Mouse (Mus musculus) kidney, embryonic 15.5 days (tissue): ENCODE results near the gene Mrgprb4. TPM values are rescaled to one million over a fixed set of nuclear protein-coding genes. Genes with fewer than 3 reads are reported as not detected.

ENCODE experiments used
- ATAC-seq: fragments of 200-750 bp; cut with Nextera tagmentation; replicated peaks from 2 replicates; pipeline ENCODE4 v1.8.0; 2017; ENCODE audit warnings: moderate TSS enrichment; ENCODE audit not compliant: low FRiP score
- H3K27ac ChIP-seq: fragments of 300-500 bp; sonication (generic); 2 replicates; pipeline ENCODE4 v1.5.1; 2015; ENCODE audit warnings: mild to moderate bottlenecking, inconsistent platforms
- H3K27me3 ChIP-seq: fragments of 300-500 bp; sonication (generic); 2 replicates; pipeline ENCODE4 v1.6.1; 2015; ENCODE audit warnings: inconsistent platforms
- H3K36me3 ChIP-seq: fragments of 300-500 bp; sonication (generic); 2 replicates; pipeline ENCODE4 v1.6.1; 2015; ENCODE audit warnings: inconsistent platforms
- H3K4me1 ChIP-seq: fragments of 300-500 bp; sonication (generic); 2 replicates; pipeline ENCODE4 v1.6.1; 2015; ENCODE audit warnings: inconsistent platforms
- H3K4me2 ChIP-seq: fragments of 300-500 bp; sonication (generic); 2 replicates; pipeline ENCODE4 v1.6.1; 2015; ENCODE audit warnings: moderate library complexity, mild to moderate bottlenecking, inconsistent platforms
- H3K4me3 ChIP-seq: fragments of 300-500 bp; sonication (generic); replicated peaks from 2 replicates; pipeline ENCODE4 v1.5.1; 2015; ENCODE audit warnings: mild to moderate bottlenecking, inconsistent platforms
- H3K9ac ChIP-seq: fragments of 300-500 bp; sonication (generic); 2 replicates; pipeline ENCODE4 v1.6.1; 2015; ENCODE audit warnings: mild to moderate bottlenecking, inconsistent platforms
- H3K9me3 ChIP-seq: fragments of 300-500 bp; sonication (generic); replicated peaks from 2 replicates; pipeline ENCODE4 v1.6.1; 2016; ENCODE audit warnings: inconsistent platforms
- WGBS: fragments of 180-500 bp; shearing (Covaris S2); methylation state at CpG from one replicate; pipeline ENCODE4 v1.1.7; 2015; ENCODE audit warnings: mixed read lengths; 5-methylcytosine and 5-hydroxymethylcytosine counted together
- polyA plus RNA-seq: library from polyadenylated mRNA; unstranded; fragments of >200 nt; fragmentation: Nextera tagmentation; extraction: Ambion mirVana; gene quantifications from 2 replicates; pipeline ENCODE4 v1.2.1, GENCODE M21; 2015

The Mrgprb4 gene
- polyA plus RNA-seq = not detected in 2 replicates

DNA sequence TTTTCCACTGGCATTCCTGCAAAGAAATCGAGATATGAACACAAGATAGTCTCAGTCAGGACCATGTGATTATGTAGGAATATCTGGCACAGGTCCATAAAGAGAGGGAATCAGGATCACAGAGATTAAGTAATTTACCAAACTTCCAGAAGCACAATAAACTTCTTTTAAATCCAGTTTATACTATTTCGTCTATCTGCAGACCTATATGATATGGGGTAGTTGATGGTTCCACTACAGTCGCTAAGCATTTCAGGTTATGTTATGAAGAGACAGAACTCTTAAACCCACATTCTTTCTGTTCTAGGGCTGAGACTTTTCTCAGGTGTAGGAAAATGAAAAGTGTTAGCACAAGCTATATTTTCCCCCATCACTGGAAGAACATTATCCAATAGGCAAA, at the start of gene Mrgprb4:
Gene Mrgprb4, minus strand, starts transcription at position 101 of the 400 bp plus-strand sequence.
- ATAC-seq = no peak
- Histone ChIP-seq H3K9ac (no peak within 1 kb of the TSS), H3K4me1 (no peaks in the 10 kb centered on the region), H3K4me3 (no peak within 1 kb of the TSS), H3K36me3 (no peaks in the 10 kb centered on the region), H3K9me3 (no peaks in the 10 kb centered on the region), H3K27me3 (no peaks in the 10 kb centered on the region), H3K27ac (no peak within 1 kb of the TSS), H3K4me2 (no peak within 1 kb of the TSS)
- WGBS = 83% methylated on average over 3 of the region's 3 CpGs

DNA sequence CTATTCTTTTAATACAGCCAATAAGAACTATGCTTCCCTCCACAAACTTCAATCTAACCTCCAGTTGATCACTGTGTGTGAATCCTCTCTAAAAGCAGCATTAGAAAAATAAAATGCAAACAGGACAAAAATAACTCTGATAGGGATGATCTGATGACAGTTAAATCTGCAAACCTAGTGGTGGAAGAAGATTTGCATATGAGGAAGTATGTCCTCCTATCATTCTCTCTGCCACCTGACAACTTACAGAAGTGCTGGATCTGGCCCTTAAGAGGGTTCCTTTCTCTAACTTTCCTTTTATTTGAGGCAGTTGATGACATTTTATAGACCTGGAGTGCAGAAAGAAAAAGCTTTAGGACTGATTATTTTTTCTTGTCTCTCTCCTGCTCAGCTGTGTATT, 27.0 kb upstream of the Mrgprb4 start:
- no peaks in the 10 kb centered on the region for H3K4me1 ChIP-seq
- no peaks in the 10 kb centered on the region for H3K27me3 ChIP-seq
- no peak overlapping the region for H3K4me2 ChIP-seq
- no peak overlapping the region for H3K27ac ChIP-seq
- no peak for ATAC-seq
- H3K9ac ChIP-seq = no peak overlapping the region
- H3K9me3 ChIP-seq = 0 out of 2 replicates have a peak, but pooled peaks cover 3% of the 10 kb centered on the region
- H3K36me3 ChIP-seq = no peaks in the 10 kb centered on the region
- H3K4me3 ChIP-seq = no peak overlapping the region

DNA sequence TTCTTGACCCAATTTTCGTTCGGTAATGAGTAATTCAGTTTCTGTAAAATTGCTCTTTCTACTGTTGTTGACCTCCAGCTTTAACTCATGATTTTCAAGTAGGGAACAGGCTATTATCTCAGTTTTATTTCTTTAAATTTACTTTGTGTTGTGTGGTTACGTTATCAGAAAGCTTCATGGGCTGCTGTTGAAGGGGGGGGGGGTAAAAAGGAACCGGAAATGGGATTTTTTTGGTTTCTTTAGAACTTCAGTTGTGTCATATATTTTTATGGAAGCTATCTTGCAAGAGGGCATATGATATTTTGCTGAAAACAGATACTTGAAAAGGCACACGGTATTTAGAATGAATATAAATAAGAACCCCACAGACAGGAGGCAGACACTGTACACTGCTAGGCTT, 26.0 kb upstream of the Mrgprb4 start:
- H3K27me3 ChIP-seq = no peaks in the 10 kb centered on the region
- no peak overlapping the region for H3K27ac ChIP-seq
- H3K4me3 ChIP-seq = no peak overlapping the region
- H3K4me2 ChIP-seq = no peak overlapping the region
- WGBS = 78% methylated on average over 5 of the region's 5 CpGs
- no peak overlapping the region for H3K9ac ChIP-seq
- H3K36me3 ChIP-seq = no peaks in the 10 kb centered on the region
- 0 out of 2 replicates have a peak, but pooled peaks cover 3% of the 10 kb centered on the region for H3K9me3 ChIP-seq
- no peaks in the 10 kb centered on the region for H3K4me1 ChIP-seq
- no peak for ATAC-seq

DNA sequence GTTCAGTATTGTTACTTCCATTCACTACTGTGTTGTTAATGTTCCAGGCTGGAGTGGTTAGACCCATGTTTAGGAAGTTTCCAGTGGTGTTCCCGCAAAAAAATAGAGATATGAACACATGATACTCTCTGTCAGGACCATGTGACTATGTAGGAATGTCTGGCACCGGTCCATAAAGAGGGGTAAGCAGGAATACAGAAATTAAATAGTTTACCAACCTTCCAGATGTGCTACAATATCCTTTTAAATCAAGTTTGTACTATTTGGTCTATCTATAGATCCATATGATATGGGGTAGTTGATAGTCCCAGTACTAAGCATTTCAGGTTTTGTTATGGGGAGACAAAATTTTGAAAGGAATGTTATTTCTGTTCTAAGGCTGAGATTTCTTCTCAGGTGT, 30.2 kb downstream of the Mrgprb4 start, which contains the start of gene Mrgprb5:
Gene Mrgprb5, minus strand, starts transcription at position 101 of the 400 bp plus-strand sequence.
- Histone ChIP-seq H3K9ac (no peak within 1 kb of the TSS), H3K27ac (no peak within 1 kb of the TSS), H3K4me2 (no peak within 1 kb of the TSS), H3K36me3 (no peaks in the 10 kb centered on the region), H3K9me3 (no peaks in the 10 kb centered on the region), H3K27me3 (no peaks in the 10 kb centered on the region), H3K4me3 (no peak within 1 kb of the TSS), H3K4me1 (no peaks in the 10 kb centered on the region)
- 86% methylated on average over 2 of the region's 2 CpGs for WGBS
- no peak for ATAC-seq

DNA sequence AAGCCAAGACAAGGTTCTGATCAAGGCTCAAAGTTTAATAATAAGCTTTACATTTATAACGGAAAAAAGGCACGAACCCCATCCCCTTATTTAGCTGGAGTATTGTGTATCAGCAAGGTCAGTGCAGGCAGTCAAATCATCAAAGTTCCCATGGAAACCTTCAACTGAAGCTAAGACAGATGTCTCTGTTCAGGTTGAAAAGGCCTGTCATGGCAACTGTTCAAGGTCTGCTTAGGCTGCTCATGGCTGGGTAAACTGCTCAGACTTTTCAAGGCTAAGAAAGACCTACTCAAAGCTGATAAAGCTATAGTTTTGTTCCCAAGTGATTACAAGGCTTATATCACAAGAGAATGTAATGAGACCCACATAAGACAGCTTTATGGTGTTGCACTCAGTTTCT, 31.6 kb downstream of the Mrgprb4 start:
- Histone ChIP-seq H3K27me3 (no peaks in the 10 kb centered on the region), H3K27ac (no peak overlapping the region), H3K4me3 (no peak overlapping the region), H3K9ac (no peak overlapping the region), H3K4me1 (no peaks in the 10 kb centered on the region), H3K9me3 (no peaks in the 10 kb centered on the region), H3K36me3 (no peaks in the 10 kb centered on the region), H3K4me2 (no peak overlapping the region)
- ATAC-seq = no peak
- WGBS = 57% methylated on average over 2 of the region's 2 CpGs

Other genes with a start within 250 kb of the Mrgprb4 start
- gene Mrgpra4, start 217.2 kb downstream of the Mrgprb4 start, polyA plus RNA-seq = not detected in 2 replicates
- not detected in 2 replicates for gene Mrgprx1, start 171.7 kb downstream of the Mrgprb4 start, polyA plus RNA-seq
- not detected in 2 replicates for gene Mrgprb5, start 30.3 kb downstream of the Mrgprb4 start, polyA plus RNA-seq
- not detected in 2 replicates for gene Mrgprb8, start 189.2 kb upstream of the Mrgprb4 start, polyA plus RNA-seq